16 mouse cellular contexts compared by ENCODE assay signal in the genomic region with DNA sequence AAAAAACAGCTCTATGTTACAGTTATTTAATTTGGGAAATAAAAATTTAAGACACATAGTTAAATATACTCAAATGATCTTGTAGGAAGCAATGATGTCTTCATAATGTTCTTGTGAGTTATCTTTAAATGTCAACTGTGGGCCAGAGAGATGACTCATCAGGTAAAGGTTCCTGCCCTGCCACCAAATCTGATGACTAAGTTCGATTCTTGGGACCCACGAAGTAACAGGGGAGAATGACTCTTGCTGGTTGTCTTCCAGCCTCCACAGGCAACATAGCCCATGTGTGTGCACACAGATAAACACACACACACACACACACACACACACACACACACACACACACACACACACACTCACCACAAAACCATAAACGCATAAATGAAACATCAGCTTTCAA.
"Had no signal": no experiment of that assay in that cellular context is flagged by ENCODE, and none has a peak within 500 bp of the region (broad histone marks: within the 10 kb centered on the region; RNA-seq: fewer than 3 reads in every experiment).

No protein-coding gene starts in this region.

- H3K27ac ChIP-seq: kidney, embryonic 15.5 days; left cerebral cortex, adult 2 months; liver, embryonic 14.5 days; macrophage; midbrain, embryonic 12.5 days; midbrain, embryonic 15.5 days; neural tube, embryonic 13.5 days had no signal

- DNase-seq: kidney, adult 8-10 months; kidney, postnatal 10 days; kidney, postnatal 36 days; layer of hippocampus, postnatal 36 days; liver, postnatal 0 days; lung, embryonic 14.5 days; thymus, adult 2 months; thymus, postnatal 25 days had no signal

- H3K9me3 ChIP-seq: kidney, embryonic 15.5 days; midbrain, embryonic 12.5 days; midbrain, embryonic 15.5 days; neural tube, embryonic 13.5 days had no signal

- ATAC-seq: liver, postnatal 0 days; lung, postnatal 0 days; midbrain, embryonic 15.5 days had no signal

- H3K36me3 ChIP-seq: kidney, embryonic 15.5 days; midbrain, embryonic 12.5 days; midbrain, embryonic 15.5 days; neural tube, embryonic 13.5 days had no signal

- H3K27me3 ChIP-seq: kidney, embryonic 15.5 days; midbrain, embryonic 12.5 days; midbrain, embryonic 15.5 days; neural tube, embryonic 13.5 days had no signal

- H3K4me3 ChIP-seq: kidney, embryonic 15.5 days; left cerebral cortex, adult 2 months; midbrain, embryonic 12.5 days; midbrain, embryonic 15.5 days; neural tube, embryonic 13.5 days had no signal

- H3K9ac ChIP-seq: kidney, embryonic 15.5 days; liver, embryonic 14.5 days; liver, postnatal 0 days; lung, embryonic 14.5 days; midbrain, embryonic 12.5 days; midbrain, embryonic 15.5 days; neural tube, embryonic 13.5 days had no signal

- H3K4me1 ChIP-seq: kidney, embryonic 15.5 days; midbrain, embryonic 12.5 days; midbrain, embryonic 15.5 days; neural tube, embryonic 13.5 days had no signal

- H3K4me2 ChIP-seq: kidney, embryonic 15.5 days; lung, embryonic 14.5 days; midbrain, embryonic 12.5 days; midbrain, embryonic 15.5 days; neural tube, embryonic 13.5 days had no signal
